Mouse (Mus musculus) kidney, adult 2 months (tissue): Measurements from ENCODE around the gene Hsfy2.

Experiments used
- CTCF ChIP-seq: fragments of 200-500 bp; conservative IDR thresholded peaks from 2 replicates; pipeline ENCODE4 v1.5.1; 2011; ENCODE audit warnings: low read depth, mild to moderate bottlenecking, control low read depth, low read length, moderate library complexity, mixed read lengths; ENCODE audit not compliant: insufficient read depth, insufficient read length
- POLR2A ChIP-seq: fragments of 200-500 bp; IDR thresholded peaks from one replicate; pipeline ENCODE4 v1.6.1; 2011; ENCODE audit warnings: low read depth, low read length, control low read depth

DNA sequence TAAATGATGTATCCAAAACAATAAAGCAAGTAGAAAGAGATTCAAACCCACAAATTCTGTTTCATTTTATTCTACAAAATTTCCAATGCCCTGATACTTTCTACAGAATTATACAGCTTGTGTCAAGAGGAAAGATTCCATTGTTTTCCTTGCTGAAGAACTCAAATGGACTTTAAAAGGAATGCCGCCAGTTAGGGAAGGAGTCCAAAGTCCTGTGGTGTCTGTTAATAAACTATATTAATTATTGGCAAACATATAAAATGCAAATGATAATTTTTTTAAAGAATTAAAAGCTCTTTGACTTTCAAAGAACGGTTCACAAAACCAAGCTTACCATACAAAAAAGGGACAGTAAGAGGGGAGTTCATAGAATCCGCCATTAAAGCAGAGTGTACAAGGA lies 37.4 kb upstream of the Hsfy2 start:
- no peak for TF ChIP-seq CTCF
- no peak for TF ChIP-seq POLR2A
